Mouse (Mus musculus): ENCODE data around the gene Prps1.
"Not testable (repeated sequence)": the region's sequence is repeated elsewhere in the genome, so short reads cannot be mapped to it uniquely, and the experiment has no call there.

Gene Prps1

DNA sequence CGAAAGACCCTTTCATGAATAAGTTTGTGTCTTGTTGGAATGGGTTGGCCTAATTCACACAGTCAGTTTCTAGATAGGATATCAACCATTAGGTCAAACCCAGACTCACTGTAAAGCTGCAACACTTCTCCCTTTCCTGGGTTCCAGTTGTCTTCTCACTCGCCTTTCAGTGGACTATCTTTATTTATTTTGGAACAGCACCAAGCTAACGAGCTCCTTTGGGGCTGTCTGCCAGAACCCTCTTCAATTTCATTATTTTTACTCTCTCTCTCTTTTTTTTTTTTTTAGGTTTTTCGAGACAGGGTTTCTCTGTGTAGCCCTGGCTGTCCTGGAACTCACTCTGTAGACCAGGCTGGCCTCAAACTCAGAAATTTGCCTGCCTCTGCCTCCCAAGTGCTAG is 42.0 kb downstream of the Prps1 start:
- in situ Hi-C loops (cut with MboI, MseI), result loop anchor here (10.0 kb wide), 1 partner anchor 216 kb away; no protein-coding TSS in a partner anchor

DNA sequence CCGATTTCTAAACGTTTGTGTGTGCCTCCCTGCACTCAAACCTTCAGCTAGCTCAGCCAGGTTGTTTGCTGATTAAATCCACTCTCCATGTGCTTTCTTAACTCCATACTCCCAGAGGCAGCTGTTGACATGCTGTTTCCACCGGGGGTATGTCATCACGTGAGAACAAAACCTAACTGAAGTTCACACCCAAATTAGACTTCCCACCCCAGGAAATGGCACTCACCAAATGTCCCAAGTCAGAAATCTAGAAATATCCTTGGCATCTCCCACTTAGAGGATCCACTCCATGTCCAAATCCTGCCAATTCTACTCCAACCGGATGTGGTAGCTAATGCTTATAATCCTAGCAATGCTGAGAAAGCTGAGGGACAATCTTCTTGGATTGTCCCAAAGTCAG is 43.9 kb downstream of the Prps1 start:
- in situ Hi-C loops (cut with MboI, MseI), result loop anchor here (5.0 kb wide), 1 partner anchor 42 kb away; no protein-coding TSS in a partner anchor

GRCm38 (mm10) chrX:140501401-140502301 is 45.2 kb downstream of the Prps1 start:
- in situ Hi-C loops (cut with MboI, MseI), result loop anchor here (5.0 kb wide), 1 partner anchor 41 kb away; no protein-coding TSS in a partner anchor

- in situ Hi-C loops (cut with MboI, MseI), result loop anchor here (5.0 kb wide), 1 partner anchor 38 kb away; no protein-coding TSS in a partner anchor
Observed at GRCm38 (mm10) chrX:140503905-140504304, 47.5 kb downstream of the Prps1 start.

DNA sequence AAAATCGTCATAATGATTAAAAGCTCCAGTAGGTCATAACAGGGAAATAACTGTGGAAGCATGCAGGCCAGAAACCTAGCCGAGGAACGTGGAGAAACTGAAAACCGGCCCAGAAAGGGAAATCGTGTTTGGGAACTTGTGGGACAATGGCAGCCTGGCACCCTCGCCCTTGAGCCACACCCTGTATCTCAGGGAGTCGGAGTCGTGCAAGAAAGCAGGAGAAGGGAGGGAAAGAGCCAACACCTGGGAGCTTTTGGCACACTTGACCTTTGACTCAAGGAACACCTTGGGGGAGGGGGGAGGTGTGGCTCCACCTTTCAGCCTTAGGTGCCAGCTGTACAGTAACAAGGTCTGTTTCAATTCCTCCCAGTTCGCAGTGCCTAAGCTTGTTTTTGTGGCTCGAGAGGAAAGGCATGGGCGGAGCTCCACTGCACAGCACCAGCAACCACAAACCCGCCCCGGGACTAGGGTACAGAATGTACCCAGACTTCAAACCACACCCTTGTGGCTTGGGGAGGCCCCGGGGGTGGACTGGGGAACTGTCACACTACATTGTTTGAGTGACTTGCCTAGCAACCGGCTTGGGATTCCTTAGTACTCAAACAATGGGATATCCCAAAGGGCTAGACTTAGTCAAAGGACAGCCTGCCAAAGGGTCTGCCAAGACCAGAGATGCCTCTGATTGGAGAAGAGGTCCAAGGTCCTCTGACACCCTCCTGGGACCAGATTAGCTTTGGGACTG is 49.3 kb downstream of the Prps1 start:
- in situ Hi-C loops (cut with MboI, MseI), result no loop called here

GRCm38 (mm10) chrX:140506436-140507180 is 50.2 kb downstream of the Prps1 start:
- in situ Hi-C loops (cut with MboI, MseI), result no loop called here

- in situ Hi-C loops (cut with MboI, MseI), result no loop called here
Observed at GRCm38 (mm10) chrX:140507377-140507776, 51.0 kb downstream of the Prps1 start.

- in situ Hi-C loops (cut with MboI, MseI), result not testable (repeated sequence)
Observed at GRCm38 (mm10) chrX:140508791-140509190, 52.4 kb downstream of the Prps1 start.

DNA sequence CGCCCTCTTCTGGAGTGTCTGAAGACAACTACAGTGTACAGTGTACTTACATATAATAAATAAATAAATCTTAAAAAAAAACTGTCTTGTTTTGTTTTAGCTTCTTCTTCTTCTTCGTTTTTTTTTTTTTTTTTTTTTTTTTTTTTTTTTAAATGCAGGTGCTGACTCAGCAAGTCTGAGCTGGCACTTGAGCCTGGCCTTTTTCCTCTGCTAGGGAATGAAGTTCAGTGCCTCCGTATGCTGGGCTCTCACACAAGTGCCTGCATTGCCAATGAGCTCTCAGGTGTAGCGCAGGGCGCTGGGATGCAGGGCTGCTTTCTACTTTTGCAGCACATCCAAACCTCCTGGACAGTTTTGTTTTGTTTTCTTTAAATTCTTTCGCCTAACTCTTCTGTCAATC is 53.4 kb downstream of the Prps1 start:
- in situ Hi-C loops (cut with MboI, MseI), result no loop called here

GRCm38 (mm10) chrX:140510696-140511429 is 54.5 kb downstream of the Prps1 start:
- in situ Hi-C loops (cut with MboI, MseI), result no loop called here

DNA sequence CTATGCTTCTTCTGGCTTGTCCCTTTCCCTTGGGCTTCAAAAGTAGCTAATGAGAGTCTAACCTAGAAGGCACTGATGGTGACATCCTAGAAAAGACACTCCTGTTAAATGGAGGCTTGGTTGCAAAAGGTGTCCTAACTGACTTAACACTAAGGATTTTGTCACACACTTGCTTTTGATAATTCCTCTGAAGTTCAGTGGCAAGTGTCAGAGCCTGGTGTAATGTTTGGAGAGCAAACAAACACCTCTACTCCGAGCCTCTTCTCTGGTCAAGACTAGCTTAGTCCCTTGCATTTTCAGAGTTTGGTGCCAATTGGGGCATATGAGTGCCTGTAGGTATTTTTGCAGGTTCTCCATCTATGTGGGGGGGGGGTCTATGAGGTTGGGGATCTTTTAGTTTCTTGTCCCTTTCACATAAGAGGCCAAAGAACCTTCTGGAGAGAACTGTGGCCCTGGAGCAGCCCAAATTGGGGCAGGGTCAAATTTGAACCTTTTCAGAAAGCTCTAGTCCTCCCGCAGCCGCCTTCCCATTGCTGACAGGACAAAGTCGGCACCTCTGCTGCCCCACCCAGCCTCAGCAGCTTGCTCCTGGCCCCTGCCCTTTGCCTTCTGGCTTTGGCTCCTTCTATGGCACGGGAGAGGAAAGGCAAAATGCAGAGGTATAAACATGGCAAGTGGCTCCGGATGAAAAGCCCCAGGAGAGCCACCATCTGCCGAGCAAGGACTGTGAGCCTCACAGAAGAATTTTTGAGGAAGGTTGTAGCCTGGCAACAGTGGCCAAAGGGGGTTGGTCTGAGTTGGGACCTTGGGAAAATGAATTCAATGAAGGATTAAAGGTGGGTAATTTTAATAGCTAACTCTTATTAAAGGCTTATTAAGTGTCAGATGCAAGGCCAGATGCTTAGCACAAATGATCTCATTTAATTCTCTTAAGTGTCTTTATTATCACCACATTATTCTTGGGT is 55.6 kb downstream of the Prps1 start:
- in situ Hi-C loops (cut with MboI, MseI), result no loop called here

- in situ Hi-C loops (cut with MboI, MseI), result no loop called here
Observed at GRCm38 (mm10) chrX:140513379-140513778, 57.0 kb downstream of the Prps1 start.

GRCm38 (mm10) chrX:140518351-140518750 is 61.9 kb downstream of the Prps1 start:
- in situ Hi-C loops (cut with MboI, MseI), result no loop called here

- in situ Hi-C loops (cut with MboI, MseI), result no loop called here
Observed at GRCm38 (mm10) chrX:140520146-140521102, 64.0 kb downstream of the Prps1 start.

- in situ Hi-C loops (cut with MboI, MseI), result no loop called here
Observed at GRCm38 (mm10) chrX:140522071-140522765, 65.8 kb downstream of the Prps1 start.

GRCm38 (mm10) chrX:140524231-140524630 is 67.8 kb downstream of the Prps1 start:
- in situ Hi-C loops (cut with MboI, MseI), result no loop called here

Measured in T-helper 2 cell (primary cell).